Mouse (Mus musculus) T-helper 17 cell (primary cell): ENCODE data around the gene Wdr11.

Source experiments
- in situ Hi-C, 2 experiments: fragments of 300-600 bp; cut with MboI, MseI; formaldehyde crosslinking; loops; 1 replicate in 1 of 2; 2 replicates in 1 of 2; pipeline ENCODE4 v1.15.1; 2025; ENCODE audit warnings: high pct_unique_total_duplicates in 2 of 2

Gene Wdr11

DNA sequence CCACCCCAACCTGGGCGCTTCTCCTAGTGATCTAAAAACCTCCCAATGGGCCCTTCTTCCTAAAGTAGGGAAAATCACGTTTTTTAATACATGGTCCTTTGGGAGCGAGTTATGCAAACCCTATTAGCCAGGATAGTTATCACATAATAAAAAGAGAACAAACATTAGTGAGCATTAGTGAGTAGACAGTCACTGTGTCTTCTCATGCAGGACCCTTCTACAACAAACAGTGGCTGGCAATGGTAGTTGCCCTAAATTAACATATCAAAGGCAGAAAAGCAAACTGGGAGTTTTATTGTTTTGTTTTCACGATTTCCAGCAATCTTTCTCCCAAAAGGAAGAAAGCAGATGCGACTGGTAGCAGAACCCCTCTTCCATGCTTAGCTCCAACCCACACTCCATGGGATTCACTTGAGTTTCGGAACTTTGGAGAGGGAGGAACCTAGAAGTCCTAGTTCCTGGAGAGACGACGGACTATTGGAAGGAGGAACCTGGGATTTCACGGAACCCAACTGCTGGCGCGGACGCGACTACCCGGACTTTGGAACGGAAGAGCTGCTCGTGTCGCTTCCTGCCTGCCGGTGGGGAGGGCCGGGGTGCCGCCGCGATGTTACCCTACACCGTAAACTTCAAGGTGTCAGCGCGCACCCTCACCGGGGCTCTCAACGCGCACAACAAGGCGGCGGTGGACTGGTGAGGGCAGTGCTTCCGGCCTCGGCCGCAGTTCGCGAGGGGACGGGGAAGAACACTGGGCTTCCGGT lies at the start of gene Wdr11:
Wdr11 (plus strand) TSS at position 493 of the 761 bp plus-strand sequence.
- in situ Hi-C loops: no loop called here

DNA sequence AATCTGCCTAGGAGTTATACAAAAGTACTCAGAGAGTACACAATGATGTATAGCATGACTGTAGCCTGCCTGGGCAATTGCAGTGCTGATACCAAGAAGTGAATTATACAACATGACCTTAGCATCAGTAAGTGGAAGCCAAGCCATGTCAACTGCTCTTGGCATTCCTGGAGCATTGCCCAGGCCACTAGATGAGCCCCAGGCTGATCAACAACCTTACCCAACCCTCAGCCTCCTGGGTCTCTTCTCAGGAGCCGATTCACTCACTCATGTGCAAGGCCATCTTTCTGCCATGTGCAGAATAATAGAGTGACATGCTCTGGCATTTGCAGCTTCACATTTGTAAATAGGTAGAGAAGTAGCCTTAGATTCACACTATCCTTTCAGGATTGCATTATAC lies 24.1 kb upstream of the Wdr11 start:
- in situ Hi-C loops: no loop called here

DNA sequence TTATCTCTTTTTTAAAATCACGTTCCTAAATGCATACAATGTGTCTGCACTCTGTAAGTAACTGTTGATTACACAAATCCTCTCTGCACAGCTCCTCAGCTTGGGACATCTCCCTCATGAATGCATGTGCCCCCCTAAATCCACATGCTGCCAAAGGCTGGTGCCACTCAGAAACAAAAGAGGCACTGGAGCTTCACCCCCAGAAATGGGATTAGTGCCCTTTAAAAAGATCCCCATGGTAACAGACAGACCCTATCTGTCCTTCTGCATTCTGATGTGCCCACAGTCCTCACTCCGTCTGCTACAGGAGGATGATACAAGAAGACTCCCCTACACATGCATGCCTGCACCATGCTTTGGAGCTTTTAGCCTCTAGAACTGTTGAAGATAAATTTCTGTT lies 23.3 kb upstream of the Wdr11 start:
- in situ Hi-C loops: no loop called here

DNA sequence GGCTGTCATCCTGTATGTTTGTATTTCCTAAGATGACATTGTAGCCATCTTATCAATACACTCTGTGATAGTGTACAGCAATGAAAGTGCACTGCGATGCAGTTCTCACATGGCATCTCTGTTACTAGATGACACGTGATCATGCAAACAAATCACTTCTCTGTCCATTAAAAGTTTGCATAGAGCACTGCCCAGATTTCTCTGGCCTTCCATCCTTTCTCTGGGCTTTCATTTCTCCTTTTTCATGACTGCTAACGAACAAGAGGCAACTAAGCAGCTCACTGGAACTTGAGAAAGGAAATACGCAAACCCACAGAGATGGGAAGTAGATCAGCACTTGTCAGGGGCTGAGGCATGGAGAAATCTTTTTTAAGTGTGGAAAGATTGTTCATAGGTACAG lies 17.2 kb upstream of the Wdr11 start:
- in situ Hi-C loops: no loop called here

DNA sequence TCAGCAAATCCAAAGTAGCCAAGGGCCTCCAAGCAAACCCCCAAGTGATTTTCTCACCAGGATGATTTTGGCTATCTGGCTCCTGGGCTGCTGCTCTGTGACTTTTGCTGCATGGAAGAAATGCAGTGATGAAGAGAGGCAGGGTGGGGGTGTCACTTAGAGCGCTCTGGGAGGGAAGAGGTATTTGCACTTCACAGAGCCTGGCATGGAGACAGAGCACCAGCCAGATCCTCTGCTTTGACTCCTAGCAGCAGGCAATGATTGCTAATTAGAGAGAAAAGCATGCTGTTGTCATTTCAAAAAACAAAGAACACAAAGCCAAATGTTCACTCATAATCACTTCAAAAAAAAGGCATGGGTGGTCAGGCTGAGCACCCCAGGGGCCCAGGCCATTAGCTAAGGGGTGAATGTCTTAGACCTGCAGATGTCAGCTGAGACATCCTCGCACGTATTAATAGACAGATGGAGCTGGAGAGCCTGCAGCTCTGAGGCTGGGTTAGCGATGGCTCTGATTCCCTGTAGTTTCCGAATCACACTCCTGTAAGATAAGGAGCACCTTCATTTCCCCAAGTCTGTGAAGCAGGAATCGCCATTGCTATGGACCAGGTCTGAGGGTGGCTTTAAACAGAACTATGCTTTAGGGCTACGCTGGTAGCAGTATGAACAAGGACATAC lies 16.4 kb upstream of the Wdr11 start:
- in situ Hi-C loops: no loop called here

DNA sequence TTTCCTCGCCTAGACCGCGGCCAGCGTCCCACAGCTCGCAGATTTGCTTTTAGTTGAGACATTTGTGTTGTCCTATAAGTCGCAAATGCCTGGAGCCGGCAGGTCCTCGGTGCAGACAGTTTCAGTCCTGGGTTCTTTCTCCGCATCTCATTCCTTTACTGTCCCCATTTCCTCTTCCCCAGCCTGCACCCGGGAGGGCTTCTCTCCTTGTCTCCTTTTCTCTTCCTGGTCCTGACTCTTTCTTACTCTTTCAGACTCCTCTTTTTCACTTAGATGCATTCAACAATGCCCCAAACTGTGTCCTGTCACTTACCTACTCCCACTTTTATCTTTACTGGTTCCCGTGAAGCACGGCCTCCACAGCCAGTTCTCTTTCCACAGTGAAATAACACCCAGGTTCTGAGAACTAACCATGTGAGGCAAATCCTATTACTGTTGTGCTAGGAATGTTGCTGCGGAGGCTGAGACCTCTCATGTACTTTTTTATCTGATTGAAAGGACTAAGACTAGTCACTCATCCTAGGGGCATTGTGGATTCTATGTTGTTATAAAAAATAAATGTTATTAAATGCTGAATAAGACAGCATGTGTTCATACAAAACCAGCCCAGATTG lies 576 bp downstream of the Wdr11 start:
- in situ Hi-C loops: no loop called here

DNA sequence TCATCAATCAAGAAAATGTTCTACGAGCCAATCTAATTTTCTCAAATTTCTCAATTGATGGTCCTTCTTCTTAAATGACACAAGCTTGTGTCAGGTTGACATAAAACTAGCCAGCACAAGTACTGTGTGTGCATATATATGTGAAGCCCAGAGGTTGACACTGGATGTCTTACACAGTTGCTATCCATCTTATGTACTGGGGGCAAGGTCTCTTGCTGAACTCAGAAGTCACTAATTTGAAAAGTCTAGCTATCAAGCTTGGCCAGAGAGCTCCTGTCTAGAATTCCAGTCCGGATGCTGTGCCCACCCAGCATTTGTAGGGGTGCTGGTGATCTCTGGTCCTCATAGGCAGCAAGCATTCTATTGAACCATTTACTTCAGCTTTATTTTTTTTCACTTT lies 5.5 kb downstream of the Wdr11 start:
- in situ Hi-C loops: no loop called here

DNA sequence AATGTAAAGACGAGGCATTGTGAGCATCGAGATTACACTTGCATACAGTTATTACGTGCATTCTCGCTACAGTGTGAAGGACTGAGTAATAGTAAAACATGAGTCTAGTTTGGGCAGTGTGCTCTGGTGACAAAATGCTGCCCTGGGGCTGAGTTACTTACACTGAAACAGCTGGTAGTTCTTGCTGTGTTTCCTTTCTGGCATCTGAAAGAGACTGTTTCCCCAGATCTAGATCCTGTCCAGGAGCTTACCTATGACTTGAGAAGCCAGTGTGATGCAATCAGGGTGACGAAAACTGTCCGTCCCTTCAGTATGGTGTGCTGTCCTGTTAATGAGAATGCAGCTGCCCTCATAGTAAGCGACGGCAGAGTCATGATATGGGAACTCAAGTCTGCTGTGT lies 14.6 kb downstream of the Wdr11 start:
- in situ Hi-C loops: no loop called here

DNA sequence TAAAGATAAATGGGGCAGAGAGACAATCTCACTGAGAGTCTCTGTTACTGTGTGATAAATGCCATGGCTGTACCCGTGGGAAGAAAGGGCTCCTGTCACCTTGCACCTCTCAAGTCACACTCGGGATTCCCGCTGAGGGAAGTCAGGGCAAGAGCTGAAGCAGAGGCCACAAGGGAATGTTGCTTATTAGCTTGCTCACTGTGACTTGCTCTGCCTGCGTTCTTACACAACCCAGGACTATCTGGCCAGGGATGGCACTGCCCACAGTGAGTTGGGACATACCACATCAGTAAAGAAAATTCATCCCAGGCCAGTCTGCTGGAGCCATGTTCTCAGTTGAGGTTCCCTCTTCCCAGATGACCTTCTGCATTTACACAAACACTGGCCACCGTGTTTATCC lies 29.5 kb downstream of the Wdr11 start:
- in situ Hi-C loops: no loop called here

DNA sequence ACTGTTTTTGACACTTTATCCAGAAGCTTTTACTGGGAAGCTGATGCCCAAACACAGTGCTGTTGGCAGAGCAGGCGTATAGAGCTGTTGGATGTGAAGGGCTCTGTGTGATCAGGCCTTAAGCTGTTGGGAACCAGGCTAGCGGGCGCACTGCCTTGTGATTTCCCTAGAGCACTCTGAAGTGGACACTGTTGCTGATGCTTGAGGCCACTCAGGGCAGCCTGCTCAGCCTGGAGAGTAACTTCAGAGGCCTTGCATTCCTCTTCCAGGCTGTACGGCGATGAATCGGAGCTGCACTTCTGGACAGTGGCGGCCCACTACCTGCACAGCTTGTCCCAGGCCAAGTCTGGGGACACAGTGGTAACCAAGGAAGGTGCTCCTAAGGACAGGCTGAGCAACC lies 38.7 kb downstream of the Wdr11 start:
- in situ Hi-C loops: no loop called here

DNA sequence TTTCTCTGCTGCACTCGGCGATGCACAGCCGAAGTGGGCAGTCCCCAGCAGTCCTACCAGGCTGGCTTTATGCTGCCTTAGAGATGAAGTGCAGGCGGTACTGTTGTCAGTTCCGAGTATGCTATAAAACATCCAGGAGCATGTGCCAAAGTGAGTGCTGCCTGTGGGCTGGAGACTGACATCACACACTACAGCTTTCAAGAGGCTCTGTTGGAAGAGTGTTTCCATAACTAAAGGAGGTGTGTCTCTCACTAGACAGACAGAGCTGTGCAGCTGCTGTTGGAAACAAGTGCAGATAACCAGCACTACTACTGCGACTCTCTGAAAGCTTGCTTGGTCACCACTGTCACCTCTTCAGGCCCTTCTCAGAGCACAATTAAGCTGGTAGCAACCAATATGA lies 39.8 kb downstream of the Wdr11 start:
- in situ Hi-C loops: no loop called here

DNA sequence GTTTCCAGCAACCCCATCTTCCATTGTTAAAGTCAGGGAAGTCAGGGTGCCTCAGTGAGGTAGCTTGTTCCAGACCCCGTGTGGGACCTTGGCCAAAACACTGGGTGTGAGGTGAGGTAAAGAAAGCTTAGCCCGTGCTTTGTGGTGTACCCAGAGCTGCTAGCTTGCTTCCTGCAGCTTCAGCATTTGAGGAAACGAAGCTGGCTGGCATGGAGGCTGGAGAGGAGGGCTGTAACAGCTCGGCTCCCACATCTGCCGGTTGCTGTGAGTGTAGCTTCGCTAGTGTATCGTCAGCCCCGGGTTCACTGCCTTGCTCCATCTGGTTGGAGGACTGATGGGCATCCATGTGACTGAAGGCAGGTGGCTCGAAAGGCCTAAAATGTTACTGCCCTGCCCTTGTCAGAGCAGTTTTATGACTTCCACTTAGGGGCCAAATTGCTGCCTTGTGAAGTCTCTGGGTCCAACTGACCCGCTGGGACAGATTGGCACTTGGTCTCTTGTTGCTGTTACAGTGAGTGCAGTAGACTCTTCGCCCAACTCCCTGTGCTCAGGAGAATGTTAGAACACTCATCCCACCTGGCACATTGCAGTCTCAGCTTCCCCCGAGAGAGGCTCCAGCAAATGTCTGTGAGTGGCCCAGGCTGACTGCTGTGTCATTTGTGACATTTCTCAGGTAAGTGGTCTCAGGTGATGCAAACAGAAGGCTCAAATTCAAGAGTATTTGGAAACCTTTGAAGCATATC lies 44.4 kb downstream of the Wdr11 start:
- in situ Hi-C loops: no loop called here

DNA sequence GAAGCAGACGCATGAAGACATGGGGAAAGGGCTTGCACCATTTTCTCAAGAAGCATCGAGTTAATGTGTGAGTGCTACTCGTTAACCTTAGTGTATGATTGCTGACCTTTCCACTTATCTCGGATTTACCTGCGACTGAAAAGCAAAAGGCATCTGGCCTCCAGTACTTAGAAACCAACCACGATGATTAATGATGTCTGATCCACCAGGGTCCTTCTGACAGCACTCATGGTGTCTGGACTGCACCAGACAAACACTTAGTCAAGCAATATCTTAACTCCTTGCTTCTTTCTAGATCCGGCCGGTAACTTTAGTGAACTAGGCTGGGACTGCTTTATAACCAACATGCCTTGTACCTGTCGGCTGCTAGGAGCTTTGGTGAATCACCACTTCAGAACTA lies 45.3 kb downstream of the Wdr11 start:
- in situ Hi-C loops: no loop called here

DNA sequence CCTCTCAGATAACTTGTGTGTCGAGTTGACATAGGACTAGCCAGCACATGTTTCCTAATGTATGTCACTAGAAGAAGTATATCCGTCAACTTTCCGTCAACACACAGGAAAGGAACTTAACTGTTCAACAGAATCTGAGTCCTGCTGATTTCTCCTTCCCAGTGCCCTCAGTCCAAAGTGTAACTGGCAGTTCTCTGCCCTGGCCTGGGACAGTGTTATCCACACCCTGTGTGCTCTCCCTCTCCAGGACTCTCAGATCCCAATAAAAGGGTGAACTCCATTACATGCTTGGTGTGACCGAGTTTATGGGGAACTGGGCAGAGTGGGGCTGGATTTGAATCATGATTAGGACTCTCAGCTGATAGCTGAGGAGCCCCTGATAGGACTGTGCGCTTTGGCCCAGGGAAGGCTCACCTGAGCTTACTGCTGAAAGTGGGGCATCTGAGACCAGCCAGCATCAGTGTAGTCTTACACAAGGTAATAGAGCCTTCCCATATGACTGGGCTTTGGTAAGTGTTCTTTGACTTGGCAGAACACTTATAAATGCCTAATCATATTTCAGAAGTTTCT lies 46.3 kb downstream of the Wdr11 start:
- in situ Hi-C loops: no loop called here

DNA sequence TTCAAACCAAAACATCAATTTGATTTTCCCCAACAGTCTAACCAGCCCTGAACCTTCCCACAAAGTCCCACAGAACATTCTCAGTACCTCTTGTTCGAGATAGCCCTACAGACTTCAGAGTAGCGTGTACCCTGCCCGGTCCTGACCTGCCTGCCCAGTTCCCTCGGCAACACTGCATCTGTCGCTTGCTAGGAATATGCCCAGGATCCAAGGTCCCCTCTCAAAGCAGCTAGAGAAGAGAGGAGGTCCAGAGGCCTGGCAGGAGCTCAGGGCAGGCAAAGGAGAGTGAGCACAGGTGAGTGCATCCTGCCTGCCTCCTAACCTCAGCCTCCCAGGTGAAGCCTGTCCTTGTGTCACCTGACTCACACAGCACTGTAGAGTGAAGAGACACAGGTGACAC lies 47.3 kb downstream of the Wdr11 start:
- in situ Hi-C loops: no loop called here

DNA sequence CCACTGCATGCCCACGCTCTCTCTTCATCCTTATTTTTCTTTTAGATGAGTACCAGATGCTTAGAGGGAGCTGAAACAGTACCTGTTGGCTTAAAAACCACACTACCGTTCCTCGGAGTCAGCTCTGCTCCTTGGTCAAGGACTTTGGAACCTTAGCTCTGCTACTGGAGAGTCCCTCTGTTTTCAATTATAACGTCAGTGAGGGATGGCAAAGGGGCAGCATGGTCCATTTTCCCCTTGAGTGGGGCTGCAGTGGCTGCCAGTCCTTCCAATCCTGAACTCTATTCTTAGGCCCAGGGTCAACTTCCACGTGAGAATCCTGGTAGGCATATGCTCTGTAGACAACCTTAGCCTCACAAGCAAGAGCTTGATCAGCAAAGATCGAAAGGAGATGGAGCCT lies 48.2 kb downstream of the Wdr11 start:
- in situ Hi-C loops: no loop called here

DNA sequence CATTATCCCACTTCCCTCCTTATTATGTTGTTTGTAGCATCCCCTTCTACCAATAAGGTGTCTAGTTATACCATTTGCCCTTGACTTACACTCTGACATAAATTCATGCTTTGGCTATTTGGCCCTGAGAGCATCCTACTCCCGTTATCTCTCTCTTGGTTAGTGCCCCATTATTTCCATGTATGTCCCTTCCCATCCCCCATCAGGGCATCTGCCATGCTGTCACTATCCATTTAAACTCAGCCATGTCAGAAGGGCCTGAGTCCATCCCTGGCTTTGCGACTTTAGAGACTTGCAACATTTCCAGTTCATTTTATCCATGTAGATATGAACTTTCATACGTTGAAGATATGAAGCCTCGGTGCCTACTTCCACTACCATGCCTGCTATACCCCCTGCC lies 51.6 kb downstream of the Wdr11 start:
- in situ Hi-C loops: no loop called here

DNA sequence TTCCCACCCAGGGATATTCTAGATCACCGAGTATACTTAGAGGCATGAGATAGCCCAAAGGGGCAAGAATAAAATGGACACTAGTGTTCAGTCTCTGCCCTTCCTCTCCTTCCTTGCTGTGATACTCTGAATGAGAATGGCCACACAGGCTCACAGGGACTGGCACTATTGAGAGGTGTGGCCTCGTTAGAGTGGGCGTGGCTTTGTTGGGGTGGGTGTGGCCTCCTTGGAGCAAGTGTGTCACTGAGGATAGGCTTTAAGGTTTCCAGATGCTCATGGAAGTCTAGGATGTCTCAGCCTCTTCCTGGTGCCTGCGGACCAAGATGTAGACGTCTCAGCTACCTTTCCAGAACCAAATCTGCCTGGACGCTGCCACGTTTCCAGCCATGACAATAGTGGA lies 56.1 kb downstream of the Wdr11 start:
- in situ Hi-C loops: loop anchor here in 1 of 2 experiments (5.0 kb wide), 2 partner anchors 625 to 835 kb away; no protein-coding TSS in a partner anchor

DNA sequence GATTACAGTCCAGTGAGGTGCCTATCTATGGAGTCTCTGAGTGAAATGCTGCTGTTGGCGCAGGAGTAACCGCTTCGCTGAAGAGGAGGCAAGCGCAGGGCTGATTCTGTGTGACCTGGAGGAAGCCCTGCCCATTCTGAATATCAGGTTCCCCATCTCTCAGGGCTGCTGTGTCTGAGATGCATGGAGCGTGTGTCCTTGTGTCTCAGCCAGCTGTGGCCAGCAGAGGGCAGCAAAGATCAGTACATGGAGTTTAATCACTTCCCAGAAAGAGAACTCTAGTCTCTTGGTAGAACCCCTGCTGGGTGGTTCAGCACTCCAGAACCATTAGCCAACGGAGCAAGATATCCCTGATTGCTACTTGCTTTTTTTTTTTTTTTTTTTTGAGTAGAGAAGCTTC lies 57.3 kb downstream of the Wdr11 start:
- in situ Hi-C loops: loop anchor here in 1 of 2 experiments (5.0 kb wide), 2 partner anchors 623 to 833 kb away; no protein-coding TSS in a partner anchor

DNA sequence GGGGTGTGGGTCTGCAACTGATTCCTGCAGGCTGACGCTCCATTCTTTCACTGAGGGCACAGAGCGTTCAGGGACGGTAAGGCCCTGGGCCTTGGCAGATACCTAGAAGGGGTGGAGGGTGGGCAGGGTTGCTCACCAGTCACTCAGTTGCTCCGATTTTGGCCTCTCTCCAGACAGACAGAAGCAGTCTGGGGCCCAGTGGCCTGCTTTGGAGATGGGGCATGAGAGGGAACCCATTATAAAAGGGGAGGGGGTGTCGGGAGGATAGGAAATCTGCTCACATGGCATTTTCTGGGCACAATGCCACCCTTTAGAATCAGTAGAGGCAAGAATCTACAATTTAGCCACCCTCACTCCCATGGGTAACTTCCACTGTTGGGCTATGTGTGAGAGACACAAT lies 59.1 kb downstream of the Wdr11 start:
- in situ Hi-C loops: loop anchor here (5.0 to 25.0 kb wide), 3 partner anchors 277 to 812 kb away; no protein-coding TSS in a partner anchor

DNA sequence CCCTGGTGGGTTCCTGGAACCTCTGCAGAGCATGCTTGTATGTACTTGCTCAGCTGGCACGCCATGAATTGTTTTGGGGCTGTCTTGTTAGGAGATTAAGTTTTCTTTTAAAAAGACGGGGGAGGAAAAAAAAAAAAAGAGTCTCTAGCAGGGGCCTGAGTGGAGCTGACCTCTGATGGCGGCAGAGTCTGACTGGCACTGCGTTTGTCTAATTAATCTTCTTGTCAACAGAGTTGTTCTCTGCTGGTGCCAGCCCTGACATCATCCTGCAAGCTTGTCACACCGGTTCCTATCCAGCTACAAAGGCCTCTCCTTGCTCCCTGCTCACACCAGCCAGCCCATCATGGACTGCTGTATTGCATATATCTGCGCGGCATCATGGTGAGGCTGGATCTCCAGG lies 60.1 kb downstream of the Wdr11 start:
- in situ Hi-C loops: loop anchor here (5.0 to 25.0 kb wide), 3 partner anchors 276 to 811 kb away; no protein-coding TSS in a partner anchor
